Mouse (Mus musculus) left cerebral cortex, adult 2 months (tissue): ENCODE results near the gene Fancd2. TPM values are rescaled to one million over a fixed set of nuclear protein-coding genes. Genes with fewer than 3 reads are reported as not detected.

ENCODE experiments used
- DNase-seq, 2 experiments: peaks; one replicate each; pipeline ENCODE4 v3.0.0; 2021 to 2022; ENCODE audit warnings: low spot score in 2 of 2, mixed read lengths in 1 of 2; ENCODE audit errors: extremely low spot score in 1 of 2
- H3K27ac ChIP-seq: fragments of 200-600 bp; 2 replicates; pipeline ENCODE4 v1.8.1; 2022
- H3K4me3 ChIP-seq: fragments of 200-600 bp; 2 replicates; pipeline ENCODE4 v1.8.1; 2022
- CTCF ChIP-seq: fragments of 200-600 bp; IDR thresholded peaks from 2 replicates; pipeline ENCODE4 v1.8.1; 2022; ENCODE audit warnings: antibody characterized with exemption, mild to moderate bottlenecking, moderate library complexity
- intact Hi-C: fragments of 180-260 bp; cut with DNase I; formaldehyde crosslinking; loops from one replicate; pipeline ENCODE4 v1.15.1; 2025
- total RNA-seq, 2 experiments: library from RNA; stranded (reverse); gene quantifications; 2 replicates each; pipeline ENCODE4 v1.2.3; 2021

The Fancd2 gene
- total RNA-seq, 2 experiments from 2014 or later: 2.1 to 2.2 TPM

DNA sequence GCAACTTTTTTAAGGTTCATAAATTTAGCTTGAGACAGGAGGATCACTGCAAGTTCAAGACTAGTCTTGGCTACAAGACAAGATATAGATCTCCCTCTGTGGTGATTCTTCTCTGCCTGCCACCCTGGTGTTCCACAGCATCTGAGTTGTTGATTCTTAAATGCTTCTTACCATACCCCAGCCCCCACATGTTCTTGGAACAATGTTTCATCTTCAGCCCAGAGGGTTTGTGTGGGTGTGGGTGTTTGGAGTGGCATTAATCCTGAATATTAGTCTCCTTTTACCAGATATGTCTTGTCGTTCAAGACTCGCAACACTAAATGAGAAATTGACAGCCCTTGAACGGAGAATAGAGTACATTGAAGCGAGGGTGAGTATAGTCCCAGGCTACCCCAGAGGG lies 84.0 kb downstream of the Fancd2 start:
- Histone ChIP-seq H3K27ac (peak overlapping the region; percentile 86), H3K4me3 (no peak overlapping the region)
- intact Hi-C loops: loop anchor here (2.0 kb wide), 1 partner anchor 93 kb away; no protein-coding TSS in a partner anchor
- no peak for TF ChIP-seq CTCF
- DNase-seq: no peak

GRCm38 (mm10) chr6:113623386-113623785 lies 91.9 kb downstream of the Fancd2 start:
- no peak for DNase-seq
- H3K4me3 ChIP-seq: peak overlapping the region; percentile 56
- peak overlapping the region; percentile 81 for H3K27ac ChIP-seq
- TF ChIP-seq CTCF: no peak
- intact Hi-C loops: loop anchor here (5.0 kb wide), 1 partner anchor 121 kb away; the partner anchor contains the start of gene Prrt3

DNA sequence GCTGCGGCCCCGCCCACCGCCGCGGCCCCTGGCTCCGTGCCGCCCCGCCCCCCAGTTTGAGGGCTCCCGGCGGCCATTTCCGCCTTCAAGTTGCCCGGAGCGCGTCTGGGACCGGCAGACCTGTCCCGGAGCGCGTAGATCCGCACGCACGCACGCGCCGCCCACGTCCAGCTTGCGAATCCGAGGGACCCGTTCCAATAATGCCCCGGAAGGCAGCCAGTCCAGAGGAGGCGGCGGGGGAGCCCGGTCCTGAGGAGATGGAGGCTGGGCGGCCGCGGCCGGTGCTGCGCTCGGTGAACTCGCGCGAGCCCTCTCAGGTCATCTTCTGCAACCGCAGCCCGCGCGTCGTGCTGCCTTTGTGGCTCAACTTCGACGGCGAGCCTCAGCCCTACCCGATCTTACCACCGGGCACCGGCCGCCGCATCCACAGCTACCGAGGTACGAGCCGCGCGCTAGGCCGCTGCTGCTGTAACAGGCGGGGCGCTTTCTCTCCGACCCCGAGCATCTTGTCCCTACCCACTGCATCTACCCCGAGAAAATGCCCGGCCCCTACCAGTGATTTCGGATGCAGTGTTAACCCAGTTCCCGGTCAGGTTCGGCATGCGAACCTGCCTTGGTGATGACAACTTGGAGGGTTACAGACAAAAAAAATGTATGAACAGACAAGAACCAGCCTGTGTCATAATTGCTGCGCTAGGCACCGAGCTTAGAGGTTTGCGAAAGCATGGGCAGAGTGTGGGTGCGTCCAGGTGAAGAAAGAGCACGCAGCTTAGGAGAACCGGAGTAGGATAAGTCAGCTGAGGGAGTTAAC lies 92.7 kb downstream of the Fancd2 start, which contains the start of gene Vhl:
Gene Vhl, plus strand, starts transcription at position 19 of the 811 bp plus-strand sequence.
- H3K27ac ChIP-seq: peak within 1 kb of the TSS; percentile 95
- no peak; the same call in 1 of the 2 replicates for TF ChIP-seq CTCF
- DNase-seq: peak; percentile 84 to 87
- intact Hi-C loops: loop anchor here (2.0 to 5.0 kb wide), 2 partner anchors 15 to 122 kb away; partner anchors contain the start of gene Prrt3
- H3K4me3 ChIP-seq: peak within 1 kb of the TSS; percentile 56

GRCm38 (mm10) chr6:113624989-113625770 lies 93.7 kb downstream of the Fancd2 start:
- intact Hi-C loops: loop anchor here (2.0 to 5.0 kb wide), 2 partner anchors 16 to 123 kb away; partner anchors contain the start of gene Prrt3
- Histone ChIP-seq H3K4me3 (peak overlapping the region; percentile 56), H3K27ac (peak overlapping the region; percentile 95; the same call in 1 of the 2 replicates)
- DNase-seq: no peak
- no peak for TF ChIP-seq CTCF

GRCm38 (mm10) chr6:113630322-113630721 lies 98.8 kb downstream of the Fancd2 start:
- Histone ChIP-seq H3K27ac (peak overlapping the region; percentile 55), H3K4me3 (no peak overlapping the region)
- intact Hi-C loops: no loop called here
- no peak for DNase-seq
- no peak for TF ChIP-seq CTCF

- no peak for DNase-seq
- no peak for TF ChIP-seq CTCF
- Histone ChIP-seq H3K4me3 (no peak overlapping the region), H3K27ac (no peak overlapping the region)
- intact Hi-C loops: no loop called here
Observed at GRCm38 (mm10) chr6:113632863-113633262, 101.4 kb downstream of the Fancd2 start.

- peak within 1 kb of the TSS; percentile 83 for H3K4me3 ChIP-seq
- peak; percentile 100 for TF ChIP-seq CTCF
- DNase-seq: peak; percentile 93 to 96
- intact Hi-C loops: loop anchor here (1.0 to 5.0 kb wide), 3 partner anchors 43 to 439 kb away; partner anchors contain the start of gene Tatdn2
- peak within 1 kb of the TSS; percentile 66 for H3K27ac ChIP-seq
Observed at GRCm38 (mm10) chr6:113638302-113639040, 107.0 kb downstream of the Fancd2 start, which contains the start of gene Irak2. Gene Irak2, plus strand, starts transcription at chr6:113638467.

- intact Hi-C loops: loop anchor here (5.0 kb wide), 2 partner anchors 58 to 438 kb away; partner anchors contain the start of gene Tatdn2
- peak overlapping the region; percentile 83 for H3K4me3 ChIP-seq
- no peak for DNase-seq
- peak overlapping the region; percentile 66; the same call in 1 of the 2 replicates for H3K27ac ChIP-seq
- no peak for TF ChIP-seq CTCF
Observed at GRCm38 (mm10) chr6:113639201-113639600, 107.7 kb downstream of the Fancd2 start.

- no peak overlapping the region for H3K4me3 ChIP-seq
- DNase-seq: no peak
- H3K27ac ChIP-seq: no peak overlapping the region
- intact Hi-C loops: no loop called here
- TF ChIP-seq CTCF: no peak
Observed at GRCm38 (mm10) chr6:113642605-113643004, 111.1 kb downstream of the Fancd2 start.

DNA sequence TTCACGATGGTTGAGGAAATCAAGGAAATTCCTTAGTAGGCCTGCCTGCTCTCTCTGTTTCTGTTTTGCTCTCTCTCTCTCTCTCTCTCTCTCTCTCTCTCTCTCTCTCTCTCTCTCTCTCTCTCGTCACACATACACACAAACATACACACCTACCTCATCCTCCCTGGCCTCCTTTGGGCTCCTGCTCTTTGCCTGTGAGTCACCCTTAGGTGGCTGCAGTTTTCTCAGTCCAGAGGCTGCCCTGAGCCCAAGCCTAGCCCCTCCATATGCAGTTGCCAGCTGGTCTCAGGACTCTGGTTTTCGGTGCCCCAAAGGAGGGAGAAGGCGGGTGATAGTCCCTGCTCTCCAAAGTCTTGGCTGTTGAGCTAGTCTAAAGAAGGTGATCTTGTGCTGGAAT lies 111.5 kb downstream of the Fancd2 start:
- TF ChIP-seq CTCF: no peak
- no peak overlapping the region; the same call in 1 of the 2 replicates for H3K27ac ChIP-seq
- no peak for DNase-seq
- H3K4me3 ChIP-seq: no peak overlapping the region
- intact Hi-C loops: no loop called here

DNA sequence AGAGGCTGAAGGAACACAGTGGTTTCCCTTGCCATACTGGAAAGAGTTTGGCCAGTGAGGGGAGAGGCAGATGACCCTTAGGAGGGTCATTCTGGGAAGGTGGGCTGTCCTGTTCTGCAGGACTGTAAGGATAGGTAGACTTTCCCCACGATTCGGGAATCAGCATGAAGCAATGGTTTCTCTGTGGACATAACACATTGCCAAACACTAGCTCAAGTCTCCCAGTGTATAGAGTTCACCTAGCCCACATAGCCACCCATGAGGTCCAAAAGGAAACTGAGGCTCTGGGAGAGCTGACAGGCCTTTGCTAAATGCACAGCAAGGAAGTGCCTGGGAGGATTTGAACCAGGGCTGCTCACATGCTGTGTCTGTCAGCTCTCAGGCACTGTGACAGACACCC lies 112.5 kb downstream of the Fancd2 start:
- intact Hi-C loops: no loop called here
- no peak for DNase-seq
- H3K4me3 ChIP-seq: no peak overlapping the region
- H3K27ac ChIP-seq: peak overlapping the region; percentile 81
- no peak for TF ChIP-seq CTCF
